Mouse (Mus musculus) heart, postnatal 25 days (tissue): ENCODE results near the gene Kri1. TPM values are rescaled to one million over a fixed set of nuclear protein-coding genes. Genes with fewer than 3 reads are reported as not detected.

Source experiments
- DNase-seq: peaks from one replicate; pipeline ENCODE4 v3.0.0; 2022; ENCODE audit warnings: low spot score
- intact Hi-C: fragments of 180-260 bp; cut with DNase I; formaldehyde crosslinking; loops from one replicate; pipeline ENCODE4 v1.15.1; 2025
- total RNA-seq, 2 experiments: library from RNA; stranded (reverse); gene quantifications; 2 replicates each; pipeline ENCODE4 v1.2.3; 2021

Kri1 gene
- total RNA-seq, 2 experiments from 2014 or later, result 15.9 to 17.4 TPM

DNA sequence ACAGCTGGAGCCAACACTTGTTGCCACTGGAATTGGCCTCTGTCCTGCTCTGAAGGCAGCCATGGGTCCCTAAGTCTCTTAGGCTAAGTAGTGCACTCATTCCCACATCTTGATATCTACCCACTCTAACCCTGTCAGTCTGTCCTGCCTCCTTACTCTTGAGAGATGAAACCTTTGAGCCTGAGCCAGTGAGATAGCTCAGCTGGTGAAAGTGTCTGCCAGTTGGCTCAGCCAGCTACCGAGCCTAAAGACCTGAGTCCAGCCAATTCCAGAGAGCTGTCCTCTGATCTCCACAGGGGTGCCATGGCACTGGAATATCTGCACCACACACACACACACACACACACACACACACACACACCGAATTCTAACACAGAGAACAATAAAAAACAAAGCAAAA is 37.3 kb downstream of the Kri1 start:
- no peak for DNase-seq
- intact Hi-C loops, result no loop called here

DNA sequence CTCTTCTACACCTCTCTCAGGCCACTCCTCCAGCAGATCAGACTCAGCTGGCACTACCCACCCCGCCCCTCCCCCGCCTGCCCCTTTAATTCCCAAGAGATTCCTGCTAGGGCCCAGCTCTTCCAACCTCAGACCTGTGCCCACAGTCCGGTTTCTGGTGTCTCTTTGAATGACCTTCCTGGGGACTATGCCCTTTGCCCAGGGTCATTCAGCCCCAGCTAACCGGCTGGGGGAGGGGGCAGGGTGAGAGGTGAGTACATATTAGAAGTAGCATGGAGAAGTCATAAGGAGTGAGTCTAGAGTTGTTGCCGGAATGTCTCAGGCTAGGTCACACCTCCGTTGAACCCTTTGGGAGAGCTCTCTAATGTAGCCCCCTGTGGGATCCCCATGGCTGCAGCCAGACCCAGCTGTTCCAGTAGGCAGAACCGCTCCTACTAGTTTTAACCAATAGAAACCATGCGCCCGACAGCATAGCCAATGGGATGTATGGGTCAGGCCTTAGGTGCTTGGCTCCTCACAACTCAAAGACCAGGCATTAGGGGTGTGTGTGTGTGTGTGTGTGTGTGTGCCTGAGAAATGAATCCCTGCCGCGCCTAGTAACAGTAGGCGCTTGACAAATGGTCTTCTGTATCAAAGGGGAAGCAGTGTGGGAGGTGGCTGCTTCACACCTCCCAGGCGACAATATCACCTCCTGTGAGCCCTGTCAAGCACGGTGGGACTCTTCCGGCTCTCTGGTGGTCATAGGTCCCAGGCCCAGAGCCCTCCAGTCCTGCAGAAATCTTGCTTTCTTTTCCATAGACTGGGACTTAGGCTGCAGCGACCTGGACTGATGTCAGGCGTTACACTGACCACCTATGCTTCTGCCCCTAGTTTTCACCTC is 37.9 kb downstream of the Kri1 start:
- no peak for DNase-seq
- intact Hi-C loops, result no loop called here

DNA sequence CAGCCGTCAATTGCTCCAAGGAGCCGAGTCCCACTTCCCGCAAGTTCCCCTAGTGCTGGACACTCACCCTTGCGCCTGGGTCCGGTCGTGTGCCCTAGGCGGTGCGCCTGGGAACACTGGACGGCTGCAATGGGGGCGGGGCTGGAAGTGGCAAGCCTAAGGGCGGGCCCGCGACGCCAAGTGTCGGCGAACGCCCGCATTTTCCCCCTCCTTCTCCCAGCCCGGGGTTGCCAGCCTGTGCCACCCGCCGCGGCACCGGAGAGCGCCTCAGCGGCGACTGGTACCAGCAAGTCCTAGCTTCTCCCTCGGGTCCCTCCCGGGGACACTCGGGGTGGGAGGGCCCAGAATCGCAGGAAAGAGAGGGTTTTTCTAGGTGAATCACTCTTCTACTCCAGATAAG is 39.4 kb downstream of the Kri1 start, which contains the start of gene S1pr5:
S1pr5 (minus strand) TSS at position 118 of the 400 bp plus-strand sequence.
- intact Hi-C loops, result no loop called here
- no peak for DNase-seq

DNA sequence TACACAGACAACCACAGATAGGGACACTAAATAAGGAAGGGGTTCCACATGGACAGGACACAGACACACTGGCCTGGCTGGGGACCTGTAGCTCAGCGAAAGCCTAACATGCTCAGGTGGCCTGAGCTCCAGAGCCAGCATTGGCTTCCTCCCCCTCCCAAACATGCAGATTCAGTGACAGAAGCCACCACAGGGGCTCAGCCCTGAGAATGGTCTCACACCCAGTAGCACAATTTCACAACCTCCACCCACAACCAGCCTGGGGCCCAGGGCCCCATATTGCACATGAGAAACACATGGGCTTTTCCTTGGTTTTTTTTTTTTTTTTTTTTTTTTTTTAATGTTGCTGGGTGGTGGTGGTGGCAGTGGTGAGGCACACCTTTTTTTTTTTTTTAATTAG is 41.4 kb downstream of the Kri1 start:
- no peak for DNase-seq
- intact Hi-C loops, result no loop called here

DNA sequence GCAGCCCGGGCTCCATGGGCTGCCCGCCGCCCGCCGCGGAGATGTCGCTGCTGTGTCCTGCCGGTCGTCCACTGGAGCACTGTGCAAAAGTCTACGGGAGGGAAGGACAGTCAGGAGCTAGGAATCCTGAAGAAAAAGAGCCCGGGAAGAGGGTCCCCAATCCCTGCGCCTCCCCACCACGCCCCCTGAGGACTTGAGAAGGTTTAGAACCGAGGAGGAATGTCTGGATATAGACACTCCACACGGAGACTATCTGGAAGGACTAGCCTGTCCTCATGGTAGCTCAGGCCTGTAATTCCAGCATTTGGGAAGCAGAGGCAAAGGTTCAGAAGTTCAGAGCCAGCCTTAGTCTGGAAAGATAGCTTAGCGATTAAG is 42.7 kb downstream of the Kri1 start:
- intact Hi-C loops, result no loop called here
- DNase-seq, result no peak

DNA sequence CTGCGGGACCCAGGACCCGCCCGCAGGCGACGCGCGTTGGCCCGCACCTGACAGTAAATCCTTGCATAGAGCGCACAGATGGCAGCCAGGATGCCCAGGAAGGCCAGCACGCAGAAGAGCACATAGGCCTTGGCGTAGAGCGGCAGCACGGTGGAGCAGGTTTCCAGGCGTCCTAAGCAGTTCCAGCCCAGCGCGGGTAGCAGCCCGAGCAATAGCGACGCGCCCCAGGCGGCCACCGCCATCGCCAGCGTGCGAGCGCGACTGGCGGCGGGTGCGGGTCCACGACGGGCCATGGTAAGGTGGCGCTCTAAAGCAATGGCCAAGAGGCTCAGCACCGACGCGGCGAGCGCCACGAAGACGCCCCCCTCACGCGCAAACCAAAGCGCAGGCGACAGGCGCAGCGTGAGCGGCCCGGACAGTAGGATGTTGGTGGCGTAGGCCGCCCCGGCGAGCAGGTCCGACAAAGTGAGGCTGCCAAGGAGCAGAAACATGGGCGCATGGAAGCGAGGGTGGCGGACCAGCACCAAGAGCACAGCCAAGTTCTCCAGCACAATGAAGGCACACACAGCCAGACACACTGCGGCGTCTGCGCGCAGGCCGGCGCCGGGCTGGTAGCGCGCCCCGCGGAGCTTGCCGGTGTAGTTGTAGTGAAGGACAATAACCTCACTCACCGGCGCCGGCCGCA is 43.2 kb downstream of the Kri1 start:
- intact Hi-C loops, result loop anchor here (5.0 kb wide), 2 partner anchors 48 to 118 kb away; partner anchors contain the start of gene Cdkn2d
- no peak for DNase-seq

DNA sequence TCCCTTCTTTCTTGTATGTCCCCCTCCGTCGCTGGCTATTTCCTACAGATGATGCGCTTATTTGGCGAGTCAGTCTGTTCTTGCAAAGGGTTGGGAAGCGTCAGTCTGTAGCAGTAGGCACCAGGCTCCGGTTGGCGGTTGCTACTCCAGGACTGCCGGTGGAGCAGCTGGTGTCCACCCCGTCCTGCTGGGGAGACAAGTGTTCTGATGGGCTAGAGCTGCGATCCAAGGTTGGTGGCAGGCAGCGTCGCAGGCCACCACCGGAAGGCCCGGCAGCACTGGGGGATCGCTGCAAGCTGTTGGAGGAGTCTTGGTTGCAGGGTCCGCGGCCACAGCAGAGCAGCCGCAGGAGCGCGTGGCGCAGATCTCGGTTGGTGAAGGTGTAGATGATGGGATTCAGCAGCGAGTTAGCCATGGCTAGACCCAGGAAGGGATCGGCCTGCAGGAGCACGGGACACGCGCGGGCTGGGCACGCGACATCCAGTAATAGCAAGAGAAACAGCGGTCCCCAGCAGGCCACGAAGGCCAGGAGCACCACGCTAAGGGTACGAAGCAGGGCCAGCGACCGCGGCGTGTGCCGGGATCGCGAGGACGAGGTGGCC is 43.8 kb downstream of the Kri1 start:
- intact Hi-C loops, result loop anchor here (1.0 to 5.0 kb wide), 3 partner anchors 19 to 118 kb away; partner anchors contain the start of gene Cdkn2d
- no peak for DNase-seq

DNA sequence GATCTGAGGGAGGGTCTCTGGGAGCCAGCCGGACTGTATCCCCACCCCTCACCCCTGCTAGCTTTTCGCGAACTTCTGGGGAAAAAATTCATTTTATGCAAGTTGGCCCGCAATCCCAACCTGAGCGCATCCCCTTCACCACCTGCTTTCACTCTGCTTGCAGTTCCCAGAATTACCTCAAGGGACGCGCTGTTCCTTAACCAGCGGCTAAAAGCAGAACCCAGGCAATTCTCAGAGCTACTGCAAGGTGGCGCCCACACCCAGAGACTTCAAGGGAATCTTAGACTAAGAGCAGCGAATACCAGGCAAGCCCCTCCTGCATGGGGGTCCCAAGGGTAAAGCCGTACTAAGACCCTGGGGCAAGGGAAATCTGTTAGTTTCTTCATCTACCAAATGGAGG is 46.4 kb downstream of the Kri1 start:
- intact Hi-C loops, result loop anchor here (5.0 kb wide), 2 partner anchors 51 to 121 kb away; partner anchors contain the start of gene Cdkn2d

DNA sequence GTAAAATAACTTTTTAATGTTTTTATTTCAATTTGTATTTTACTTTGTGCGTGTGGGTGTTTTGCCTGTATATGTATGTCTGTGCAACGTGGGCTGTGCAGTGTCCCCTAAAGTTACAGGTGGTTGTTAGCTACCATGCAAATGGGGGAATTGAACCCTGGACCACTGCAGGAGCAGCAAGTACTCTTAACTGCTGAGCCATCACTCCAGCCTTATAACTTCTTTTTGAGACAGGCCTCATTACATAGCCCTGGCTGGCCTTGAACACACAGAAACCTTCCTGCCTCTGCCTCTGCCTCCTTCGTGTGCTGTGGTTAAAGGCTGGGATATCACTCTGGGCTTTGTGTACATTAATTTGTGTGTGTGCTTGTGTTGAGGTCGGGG is 48.3 kb downstream of the Kri1 start:
- DNase-seq, result no peak
- intact Hi-C loops, result no loop called here

More for the DNA sequence above, 46.4 kb downstream of the Kri1 start:
- peak; percentile 50 for DNase-seq

DNA sequence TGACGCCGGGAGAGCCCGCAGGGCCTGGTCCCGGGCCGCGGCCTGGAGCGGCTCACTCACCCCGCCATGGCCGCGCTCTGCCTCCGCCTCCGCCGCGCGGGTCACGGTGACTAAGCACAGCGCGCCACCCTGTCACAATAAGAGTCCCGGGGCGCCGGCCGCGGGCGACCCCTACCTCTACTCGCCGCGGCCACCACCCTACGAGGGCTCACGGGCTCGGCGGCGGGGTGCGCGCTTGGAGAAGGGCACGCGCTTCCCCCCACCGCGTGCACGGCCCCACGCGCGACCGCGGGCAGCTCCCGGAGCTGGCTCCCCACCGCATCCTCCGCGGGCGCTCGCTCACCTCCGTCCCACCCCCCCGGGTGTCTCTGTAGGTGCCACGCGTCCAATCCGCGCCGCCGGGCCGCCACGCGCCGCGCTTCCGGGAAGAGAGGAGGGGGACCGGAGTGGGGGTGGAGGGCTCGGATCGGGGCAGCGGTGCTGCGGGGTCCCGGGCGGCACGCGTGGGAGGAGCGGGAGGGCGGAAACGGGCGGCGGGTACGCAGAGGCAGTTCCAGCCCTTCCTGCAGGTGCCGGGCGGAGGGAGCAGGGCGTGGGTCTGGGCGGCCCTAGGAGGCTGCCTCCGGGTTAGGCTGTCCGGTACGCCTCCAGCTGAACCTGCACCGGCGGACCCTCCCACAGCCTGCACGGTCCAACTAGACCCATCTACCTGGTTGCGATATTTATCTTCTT is 48.9 kb downstream of the Kri1 start, which contains the start of gene Keap1:
Keap1 (minus strand) TSS at position 629 of the 732 bp plus-strand sequence.
- peak; percentile 78 for DNase-seq
- intact Hi-C loops, result no loop called here

DNA sequence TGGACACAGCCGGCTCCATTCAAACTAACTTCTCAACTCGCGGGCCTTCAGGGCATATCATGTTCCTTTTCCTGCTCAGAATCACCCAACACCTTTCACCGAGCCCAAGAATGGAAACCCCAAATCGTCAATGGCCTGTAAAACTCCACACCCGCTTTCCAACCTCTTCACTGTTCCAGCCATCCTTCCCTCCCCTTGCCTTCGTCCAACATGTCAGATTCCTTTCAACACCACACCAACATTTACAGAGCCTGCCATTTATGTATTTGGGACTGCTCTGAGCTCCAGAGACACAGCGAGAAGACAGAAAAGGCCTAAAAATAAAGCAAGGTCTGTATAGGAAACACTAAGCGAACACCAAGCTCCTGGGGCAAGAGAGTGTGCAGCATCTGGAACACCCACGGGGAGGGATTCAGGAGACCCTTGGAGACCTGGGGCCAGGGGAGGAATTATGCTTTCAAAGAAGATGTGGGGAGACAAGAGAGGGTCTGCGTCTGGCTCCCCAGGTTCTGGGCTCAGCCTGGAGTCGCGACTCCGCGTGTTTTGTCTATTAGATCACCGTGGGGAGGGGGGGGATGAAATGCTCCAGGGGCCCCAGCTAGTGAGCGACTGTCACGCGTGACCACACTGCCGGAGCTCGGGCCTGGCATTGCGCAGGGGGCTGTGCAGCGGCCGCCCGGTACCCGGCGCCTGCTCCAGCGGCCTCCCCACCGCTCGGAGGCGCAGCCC is 49.6 kb downstream of the Kri1 start:
- intact Hi-C loops, result no loop called here
- no peak for DNase-seq

DNA sequence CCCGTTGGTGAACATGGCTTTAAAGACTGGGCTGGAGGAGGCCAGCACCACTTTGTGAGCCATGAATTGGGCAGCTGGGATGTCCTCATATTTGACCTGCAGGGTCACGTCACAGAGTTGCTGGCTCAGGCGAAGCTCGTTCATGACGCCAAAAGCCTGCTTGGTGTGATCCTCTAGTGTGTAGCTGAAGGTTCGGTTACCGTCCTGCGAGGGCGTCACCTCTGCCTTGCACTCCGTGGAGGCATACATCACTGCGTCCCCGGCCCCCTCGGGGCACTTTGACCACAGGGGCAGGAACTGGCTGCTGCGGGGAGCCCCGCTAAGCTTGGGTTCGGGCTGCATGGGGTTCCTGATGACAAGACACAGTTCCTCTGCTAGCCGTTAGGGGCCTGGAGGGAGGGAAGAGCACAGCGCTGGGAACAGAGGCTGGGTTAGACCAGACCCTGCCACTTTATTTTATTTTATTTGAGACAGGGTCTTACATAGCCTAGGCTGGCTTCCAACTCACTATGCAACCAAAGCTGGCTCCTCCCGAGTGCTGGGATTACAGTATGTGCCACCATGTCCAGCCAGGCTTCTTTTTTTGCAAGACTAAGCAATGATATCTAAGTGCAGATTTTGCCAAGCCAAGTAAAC is 50.3 kb downstream of the Kri1 start:
- no peak for DNase-seq
- intact Hi-C loops, result no loop called here

DNA sequence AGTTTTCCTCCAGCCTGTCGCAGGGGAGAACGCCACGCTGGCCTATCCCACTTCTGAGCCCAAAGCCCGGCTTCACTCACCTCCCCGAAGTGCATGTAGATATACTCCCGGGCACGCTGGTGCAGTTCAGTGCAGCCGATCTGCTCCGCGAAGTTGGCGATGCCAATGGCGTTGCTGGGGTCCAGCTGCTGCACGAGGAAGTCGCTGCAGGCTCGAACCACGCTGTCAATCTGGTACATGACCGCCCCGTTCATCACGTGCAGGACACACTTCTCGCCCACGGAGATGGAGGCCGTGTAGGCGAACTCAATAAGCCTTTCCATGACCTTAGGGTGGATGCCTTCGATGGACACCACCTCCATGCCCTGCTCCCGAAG is 50.8 kb downstream of the Kri1 start:
- intact Hi-C loops, result no loop called here
- no peak for DNase-seq

DNA sequence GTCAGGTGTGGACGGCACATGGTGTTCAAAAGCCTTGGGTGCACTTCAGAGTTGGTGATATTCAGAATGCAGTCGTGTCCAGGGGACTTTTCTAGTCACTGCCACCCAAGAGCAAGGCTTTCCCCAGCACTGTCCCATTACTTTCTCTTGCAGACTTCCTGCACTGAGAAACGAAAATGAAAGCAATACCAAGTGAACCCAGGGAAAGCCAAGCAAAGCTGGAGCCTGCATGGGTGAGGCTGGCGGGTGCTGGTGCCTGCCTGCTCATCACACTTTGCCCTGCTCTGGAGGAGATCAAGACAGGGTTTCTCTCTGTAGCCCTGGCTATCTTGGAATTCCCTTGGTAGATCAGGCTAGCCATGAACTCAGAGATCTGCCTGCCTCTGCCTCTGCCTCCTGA is 52.4 kb downstream of the Kri1 start:
- no peak for DNase-seq
- intact Hi-C loops, result no loop called here

DNA sequence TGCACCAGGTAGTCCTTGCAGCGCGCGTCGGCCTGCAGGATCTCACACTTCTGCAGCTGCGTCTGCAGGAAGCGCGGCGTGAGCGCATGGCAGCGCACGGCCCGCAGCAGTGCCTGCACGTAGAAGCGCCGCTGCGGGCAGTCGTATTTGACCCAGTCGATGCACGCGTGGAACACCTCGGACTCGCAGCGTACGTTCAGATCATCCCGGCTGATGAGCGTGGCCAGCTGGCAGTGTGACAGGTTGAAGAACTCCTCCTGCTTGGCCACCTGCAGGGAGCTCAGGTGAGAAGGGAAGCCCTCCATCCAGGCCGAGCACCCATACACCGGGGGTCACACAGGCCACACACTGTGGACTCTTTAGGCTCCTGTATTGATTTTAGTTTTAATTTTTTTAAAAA is 54.0 kb downstream of the Kri1 start:
- no peak for DNase-seq
- intact Hi-C loops, result no loop called here

DNA sequence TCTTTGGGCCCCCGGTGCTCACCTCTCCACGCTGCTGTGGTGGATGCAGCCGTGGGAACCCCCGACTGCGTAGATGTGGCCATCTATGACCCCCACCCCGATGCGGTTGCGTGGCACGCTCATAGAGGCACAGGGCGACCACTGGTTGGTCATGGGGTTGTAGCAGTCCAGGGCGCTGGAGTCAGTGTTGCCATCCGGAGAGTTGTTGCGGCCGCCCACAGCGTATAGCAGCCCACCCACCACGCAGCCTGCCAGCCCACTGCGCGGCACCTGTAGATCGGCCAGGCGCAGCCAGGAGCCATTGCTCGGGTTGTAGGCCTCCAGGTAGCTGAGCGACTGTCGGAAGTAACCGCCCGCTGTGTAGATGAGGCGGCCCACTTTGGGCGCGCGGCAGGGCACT is 54.4 kb downstream of the Kri1 start:
- intact Hi-C loops, result no loop called here
- DNase-seq, result no peak

DNA sequence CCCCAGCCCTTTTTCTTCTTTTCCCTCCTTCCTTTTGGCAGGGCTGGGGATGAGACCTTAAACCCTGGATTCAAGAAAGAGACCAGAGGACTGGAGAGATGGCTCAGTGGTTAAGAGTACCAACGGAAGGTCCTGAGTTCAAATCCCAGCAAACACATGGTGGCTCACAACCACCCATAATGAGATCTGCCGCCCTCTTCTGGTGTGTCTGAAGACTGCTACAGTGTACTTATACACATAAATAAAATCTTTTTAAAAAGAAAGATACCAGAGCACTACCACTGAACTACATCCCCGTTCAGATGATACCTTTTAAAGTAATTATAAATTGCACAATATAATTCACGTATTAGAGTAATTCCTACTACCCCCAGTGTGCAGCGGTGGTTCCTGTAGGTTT is 54.9 kb downstream of the Kri1 start:
- intact Hi-C loops, result no loop called here
- no peak for DNase-seq

DNA sequence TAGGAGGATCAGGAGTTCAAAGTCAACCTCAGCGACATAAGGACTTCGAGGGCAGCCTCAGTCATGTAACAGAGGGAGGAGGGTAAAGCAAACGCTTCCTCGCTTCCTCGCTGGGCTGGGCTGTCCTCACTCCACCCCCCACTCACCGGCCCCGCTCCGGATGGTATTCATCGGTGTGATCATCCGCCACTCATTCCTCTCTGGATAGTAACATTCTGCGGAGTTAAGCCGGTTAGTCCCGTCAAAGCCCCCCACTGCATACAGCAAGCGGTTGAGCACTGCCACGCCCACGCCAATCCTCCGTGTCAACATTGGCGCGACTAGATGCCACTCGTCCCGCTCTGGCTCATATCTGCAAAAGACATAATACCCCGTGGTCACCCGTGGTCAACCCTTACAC is 56.2 kb downstream of the Kri1 start:
- DNase-seq, result no peak
- intact Hi-C loops, result no loop called here

DNA sequence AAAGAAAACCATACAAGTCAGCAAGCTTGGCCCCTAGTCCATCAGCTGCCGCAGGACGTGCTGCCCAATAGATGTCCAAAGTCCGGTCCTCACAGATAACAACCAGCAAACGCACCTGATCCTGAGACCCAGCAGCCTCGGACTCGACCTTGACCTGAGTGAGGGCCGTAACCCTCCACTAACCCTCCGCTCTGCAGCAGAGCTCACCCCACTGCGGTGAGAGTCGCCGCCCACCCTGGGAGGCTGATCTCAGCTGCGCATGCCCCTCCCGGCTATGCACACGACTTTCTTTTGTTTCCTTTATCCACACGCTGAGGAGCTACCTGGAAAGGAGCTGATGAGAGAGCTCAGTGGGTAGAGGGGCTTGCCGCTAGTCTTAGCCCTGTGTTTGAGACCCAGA is 60.4 kb downstream of the Kri1 start:
- intact Hi-C loops, result no loop called here
- DNase-seq, result no peak
